Comparison of ENCODE assay signal across 8 mouse cellular contexts in the genomic region with DNA sequence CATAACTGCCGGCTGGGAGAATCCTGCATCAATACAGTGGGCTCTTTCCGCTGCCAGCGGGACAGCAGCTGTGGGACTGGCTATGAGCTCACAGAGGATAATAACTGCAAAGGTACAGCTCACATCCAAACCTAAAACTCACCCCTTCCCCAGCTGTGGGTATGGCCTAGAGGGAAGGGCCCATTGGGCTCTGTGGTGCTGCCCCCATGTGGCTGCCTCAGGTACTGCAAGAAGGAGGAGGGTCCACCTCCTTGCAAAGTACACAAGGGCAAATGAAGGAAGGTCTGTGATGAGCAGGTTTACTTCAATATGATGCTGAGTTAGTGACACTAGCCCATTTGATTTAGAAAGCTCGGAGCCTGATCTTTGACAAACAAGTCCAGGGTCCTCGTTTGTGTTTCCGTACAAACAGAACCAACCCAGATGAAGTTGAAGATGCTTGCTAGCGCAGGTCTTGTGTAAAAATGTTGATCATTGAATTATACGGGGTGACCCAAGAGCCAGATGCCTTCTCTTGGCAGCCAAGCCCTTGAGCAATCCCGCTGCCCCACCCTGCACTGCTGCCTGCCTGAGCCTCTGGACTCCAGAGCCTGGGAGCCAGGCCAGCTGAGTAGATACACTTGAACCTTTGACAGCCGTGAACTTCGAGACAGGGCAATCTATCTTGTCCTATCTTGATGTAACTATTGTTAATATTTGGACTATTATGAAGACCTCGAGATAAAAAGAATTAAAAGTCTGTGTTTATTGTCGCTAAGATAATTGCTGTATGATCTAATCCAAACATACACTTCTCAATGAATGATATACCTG. TPM values are rescaled to one million over a fixed set of nuclear protein-coding genes. Genes with fewer than 3 reads are reported as not detected.
A peak's percentile ranks its signal among the peaks of the same experiment; 100 is the strongest.
DNase-seq lines count a peak whose midpoint lies in the region; ATAC-seq and TF ChIP-seq lines count a peak whose summit lies in the region.

No protein-coding gene starts in this region.

- no peaks in the 10 kb centered on the region for H3K36me3 ChIP-seq in liver, embryonic 13.5 days

- intact Hi-C loops in left cerebral cortex, adult 2 months (cut with DNase I), result loop anchor here (5.0 kb wide), 1 partner anchor 79 kb away; no protein-coding TSS in a partner anchor

- DNase-seq in left cerebral cortex, adult 2 months (ENCODE audit: extremely low spot score in 1 of 2, low spot score in 2 of 2), result peak in 1 of 2 experiments; percentile 28
- DNase-seq in left cerebral cortex, adult 9 months (ENCODE audit: low spot score in 2 of 2), result no peak
- peak; percentile 88 for DNase-seq in adipocyte (ENCODE audit: low spot score)
- peak; percentile 58 for DNase-seq in induced T-regulatory cell, adult 2 months (ENCODE audit: low read depth)
- DNase-seq in liver, embryonic 13.5 days, result peak; percentile 20
- peak; percentile 79 for DNase-seq in retina, embryonic 14.5 days (ENCODE audit: low spot score)
- DNase-seq in urinary bladder, postnatal 14 days (ENCODE audit: low spot score), result peak; percentile 88

- no peak for ATAC-seq in liver, embryonic 13.5 days (ENCODE audit: low read depth)

- H3K27me3 ChIP-seq in liver, embryonic 13.5 days, result no peaks in the 10 kb centered on the region

- WGBS in liver, embryonic 13.5 days (ENCODE audit: insufficient replicate concordance), result 66% methylated on average over 13 of the region's 13 CpGs

- no peak overlapping the region for H3K4me3 ChIP-seq in left cerebral cortex, adult 2 months
- H3K4me3 ChIP-seq in embryonic fibroblast, embryonic 13.5 days (ENCODE audit: insufficient read depth, low read length), result no peak overlapping the region
- H3K4me3 ChIP-seq in liver, embryonic 13.5 days (replicated peaks), result no peak overlapping the region

- H3K4me2 ChIP-seq in liver, embryonic 13.5 days, result no peak overlapping the region

- peaks cover 6% of the 10 kb centered on the region for H3K4me1 ChIP-seq in embryonic fibroblast, embryonic 13.5 days (ENCODE audit: control insufficient read depth, insufficient read depth, low read length)
- peaks cover 20% of the 10 kb centered on the region for H3K4me1 ChIP-seq in liver, embryonic 13.5 days (replicated peaks)

- TF ChIP-seq CTCF in left cerebral cortex, adult 2 months (IDR thresholded peaks at IDR 0.05), result peak; percentile 82
- TF ChIP-seq CTCF in embryonic fibroblast, embryonic 13.5 days (IDR thresholded peaks at IDR 0.05; ENCODE audit: borderline replicate concordance, insufficient read depth, low read length), result peak; percentile 72; the same call in 1 of the 2 replicates

- no peak overlapping the region for H3K27ac ChIP-seq in left cerebral cortex, adult 2 months
- H3K27ac ChIP-seq in embryonic fibroblast, embryonic 13.5 days (ENCODE audit: insufficient read depth, low read length), result peak overlapping the region; percentile 65
- no peak overlapping the region for H3K27ac ChIP-seq in liver, embryonic 13.5 days

- TF ChIP-seq POLR2A in embryonic fibroblast, embryonic 13.5 days (IDR thresholded peaks at IDR 0.05; ENCODE audit: low read depth, low read length), result no peak

- no peak overlapping the region for H3K9ac ChIP-seq in liver, embryonic 13.5 days

- no peaks in the 10 kb centered on the region for H3K9me3 ChIP-seq in liver, embryonic 13.5 days (replicated peaks)

RNA-seq across cellular contexts. Expression of a gene that starts 25.9 kb away (rescaled TPM):
- total RNA-seq in left cerebral cortex, adult 2 months (2021), result 10 to 100 TPM; 11.4 to 14.4 TPM
- polyA plus RNA-seq in embryonic fibroblast, embryonic 13.5 days (2011; ENCODE audit: insufficient read length, low read depth, missing spikeins), result 46.2 and 92.8 TPM in 2 replicates
- 10.4 and 11.6 TPM in 2 replicates for polyA plus RNA-seq in liver, embryonic 13.5 days (2015; fragmentation: Nextera tagmentation; extraction: Ambion mirVana)

Comparison
In these comparisons a context has a peak if more than half of its experiments do, and no peak if none do; other contexts are left out.
1. DNase-seq: peak in adipocyte (single experiment), induced T-regulatory cell, adult 2 months (single experiment), liver, embryonic 13.5 days (single experiment), retina, embryonic 14.5 days (single experiment) and urinary bladder, postnatal 14 days (single experiment); none in left cerebral cortex, adult 9 months (0 of 2).